Mouse (Mus musculus) heart, embryonic 15.5 days (tissue): ENCODE results near the gene Olfr282. TPM values are rescaled to one million over a fixed set of nuclear protein-coding genes. Genes with fewer than 3 reads are reported as not detected.
"Not testable (repeated sequence)": the region's sequence is repeated elsewhere in the genome, so short reads cannot be mapped to it uniquely, and the experiment has no call there.

ENCODE experiments used
- ATAC-seq: fragments of 200-750 bp; cut with Nextera tagmentation; replicated peaks from 2 replicates; pipeline ENCODE4 v1.8.0; 2017; ENCODE audit warnings: low read depth, moderate TSS enrichment; ENCODE audit not compliant: insufficient number of reproducible peaks, insufficient read depth, low FRiP score
- H3K27ac ChIP-seq: fragments of 300-500 bp; sonication (generic); 2 replicates; pipeline ENCODE4 v1.5.1; 2015; ENCODE audit warnings: mild to moderate bottlenecking, inconsistent platforms
- H3K27me3 ChIP-seq: fragments of 300-500 bp; sonication (generic); 2 replicates; pipeline ENCODE4 v1.6.1; 2015; ENCODE audit warnings: inconsistent platforms
- H3K36me3 ChIP-seq: fragments of 300-500 bp; sonication (generic); 2 replicates; pipeline ENCODE4 v1.6.1; 2015; ENCODE audit warnings: mild to moderate bottlenecking, inconsistent platforms
- H3K4me1 ChIP-seq: fragments of 300-500 bp; sonication (generic); replicated peaks from 2 replicates; pipeline ENCODE4 v1.6.1; 2015; ENCODE audit warnings: inconsistent platforms
- H3K4me2 ChIP-seq: fragments of 300-500 bp; sonication (generic); 2 replicates; pipeline ENCODE4 v1.6.1; 2015; ENCODE audit warnings: inconsistent platforms, mild to moderate bottlenecking, moderate library complexity
- H3K4me3 ChIP-seq: fragments of 300-500 bp; sonication (generic); 2 replicates; pipeline ENCODE4 v1.5.1; 2015; ENCODE audit warnings: mild to moderate bottlenecking, inconsistent platforms
- H3K9ac ChIP-seq: fragments of 300-500 bp; sonication (generic); 2 replicates; pipeline ENCODE4 v1.6.1; 2015; ENCODE audit warnings: mild to moderate bottlenecking, inconsistent platforms
- H3K9me3 ChIP-seq: fragments of 300-500 bp; sonication (generic); replicated peaks from 2 replicates; pipeline ENCODE4 v1.6.1; 2016; ENCODE audit warnings: inconsistent platforms
- WGBS: fragments of 180-500 bp; shearing (Covaris S2); methylation state at CpG from one replicate; pipeline ENCODE4 v1.1.7; 2015; ENCODE audit warnings: mixed read lengths; 5-methylcytosine and 5-hydroxymethylcytosine counted together
- polyA plus RNA-seq: library from polyadenylated mRNA; unstranded; fragments of >200 nt; fragmentation: Nextera tagmentation; extraction: Ambion mirVana; gene quantifications from 2 replicates; pipeline ENCODE4 v1.2.1, GENCODE M21; 2015

The Olfr282 gene
- polyA plus RNA-seq, 1 experiment from 2014 or later: not detected

GRCm38 (mm10) chr15:98417285-98417684 is 13.7 kb upstream of the Olfr282 start:
- H3K4me2 ChIP-seq, H3K9ac ChIP-seq, H3K4me3 ChIP-seq, H3K27me3 ChIP-seq, H3K36me3 ChIP-seq, H3K9me3 ChIP-seq, H3K4me1 ChIP-seq, H3K27ac ChIP-seq, ATAC-seq: not testable (repeated sequence)
- WGBS: 49% methylated on average over 2 of the region's 3 CpGs

- no peak overlapping the region for H3K4me3 ChIP-seq
- no peaks in the 10 kb centered on the region for H3K9me3 ChIP-seq
- no peaks in the 10 kb centered on the region for H3K4me1 ChIP-seq
- no peak overlapping the region for H3K9ac ChIP-seq
- ATAC-seq: no peak
- no peak overlapping the region for H3K27ac ChIP-seq
- H3K27me3 ChIP-seq: no peaks in the 10 kb centered on the region
- H3K4me2 ChIP-seq: no peak overlapping the region
- no peaks in the 10 kb centered on the region for H3K36me3 ChIP-seq
- 66% methylated on average over 7 of the region's 7 CpGs for WGBS
These were observed 12.9 kb upstream of the Olfr282 start for GRCm38 (mm10) chr15:98418096-98418495.

GRCm38 (mm10) chr15:98420897-98421296 is 10.1 kb upstream of the Olfr282 start:
- no peaks in the 10 kb centered on the region for H3K4me1 ChIP-seq
- no peak for ATAC-seq
- no peak overlapping the region for H3K27ac ChIP-seq
- 49% methylated on average over 4 of the region's 4 CpGs for WGBS
- no peak overlapping the region for H3K4me3 ChIP-seq
- H3K27me3 ChIP-seq: no peaks in the 10 kb centered on the region
- no peak overlapping the region for H3K9ac ChIP-seq
- H3K9me3 ChIP-seq: no peaks in the 10 kb centered on the region
- no peaks in the 10 kb centered on the region for H3K36me3 ChIP-seq
- H3K4me2 ChIP-seq: no peak overlapping the region

GRCm38 (mm10) chr15:98424326-98424725 is 6.7 kb upstream of the Olfr282 start:
- H3K9me3 ChIP-seq: no peaks in the 10 kb centered on the region
- H3K4me3 ChIP-seq: no peak overlapping the region
- WGBS: 71% methylated on average over 14 of the region's 14 CpGs
- H3K27ac ChIP-seq: no peak overlapping the region
- no peak overlapping the region for H3K9ac ChIP-seq
- ATAC-seq: no peak
- no peak overlapping the region for H3K4me2 ChIP-seq
- no peaks in the 10 kb centered on the region for H3K36me3 ChIP-seq
- no peaks in the 10 kb centered on the region for H3K4me1 ChIP-seq
- no peaks in the 10 kb centered on the region for H3K27me3 ChIP-seq

DNA sequence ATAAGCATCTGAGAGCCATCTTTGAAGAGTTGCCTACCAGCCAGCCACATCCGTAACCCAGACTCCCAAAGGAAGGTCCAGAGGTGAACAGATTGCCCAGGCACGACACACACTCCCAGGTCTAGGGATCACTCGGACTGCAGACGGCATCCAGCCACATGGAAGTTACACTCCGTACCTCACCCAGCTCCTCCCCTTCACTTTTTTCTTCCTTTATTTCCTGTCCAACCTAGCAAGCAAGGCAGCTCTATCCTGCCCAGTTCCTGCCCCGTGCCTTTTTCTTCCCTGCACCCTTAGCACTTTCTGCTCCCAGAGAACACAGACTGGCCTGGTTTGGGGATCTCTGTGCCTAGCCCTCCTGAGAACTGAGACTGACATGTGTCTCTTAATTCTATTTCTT is 6.3 kb upstream of the Olfr282 start:
- no peak overlapping the region for H3K27ac ChIP-seq
- no peak overlapping the region for H3K4me2 ChIP-seq
- H3K27me3 ChIP-seq: no peaks in the 10 kb centered on the region
- WGBS: 46% methylated on average over 6 of the region's 6 CpGs
- H3K9me3 ChIP-seq: no peaks in the 10 kb centered on the region
- no peak overlapping the region for H3K4me3 ChIP-seq
- no peaks in the 10 kb centered on the region for H3K36me3 ChIP-seq
- no peaks in the 10 kb centered on the region for H3K4me1 ChIP-seq
- ATAC-seq: no peak
- H3K9ac ChIP-seq: no peak overlapping the region

GRCm38 (mm10) chr15:98425188-98425587 is 5.8 kb upstream of the Olfr282 start:
- no peak overlapping the region for H3K4me3 ChIP-seq
- H3K4me2 ChIP-seq: no peak overlapping the region
- no peaks in the 10 kb centered on the region for H3K9me3 ChIP-seq
- H3K9ac ChIP-seq: no peak overlapping the region
- H3K27me3 ChIP-seq: no peaks in the 10 kb centered on the region
- ATAC-seq: no peak
- no peak overlapping the region for H3K27ac ChIP-seq
- H3K4me1 ChIP-seq: no peaks in the 10 kb centered on the region
- 79% methylated on average over 7 of the region's 7 CpGs for WGBS
- H3K36me3 ChIP-seq: no peaks in the 10 kb centered on the region

DNA sequence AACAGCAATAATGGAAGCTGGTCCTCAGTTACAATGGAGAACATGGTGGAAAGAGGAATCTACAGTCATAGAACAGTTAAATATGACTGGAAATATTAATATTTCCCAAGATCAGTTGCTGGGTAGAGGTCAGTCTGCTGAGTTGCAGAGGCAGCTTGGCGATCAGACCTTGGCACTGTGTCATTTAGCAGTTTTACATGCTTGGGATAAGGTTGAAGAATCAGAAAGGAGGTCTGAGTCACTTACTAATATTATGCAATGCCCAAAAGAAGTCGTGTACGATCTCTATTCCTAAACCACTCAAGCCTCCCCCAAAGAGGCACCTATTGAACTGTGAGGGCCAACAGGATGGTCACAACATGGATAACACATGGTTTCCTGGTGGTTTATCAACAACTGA is 13.5 kb downstream of the Olfr282 start:
- Histone ChIP-seq H3K4me2 (no peak overlapping the region), H3K27me3 (no peaks in the 10 kb centered on the region), H3K9ac (no peak overlapping the region), H3K4me3 (no peak overlapping the region), H3K9me3 (no peaks in the 10 kb centered on the region), H3K36me3 (no peaks in the 10 kb centered on the region), H3K4me1 (no peaks in the 10 kb centered on the region), H3K27ac (no peak overlapping the region)
- 73% methylated on average over 3 of the region's 3 CpGs for WGBS
- no peak for ATAC-seq

GRCm38 (mm10) chr15:98448521-98448920 is 17.5 kb downstream of the Olfr282 start:
- Histone ChIP-seq H3K27me3 (no peaks in the 10 kb centered on the region), H3K4me3 (no peak overlapping the region), H3K9ac (no peak overlapping the region), H3K4me2 (no peak overlapping the region), H3K4me1 (no peaks in the 10 kb centered on the region), H3K36me3 (no peaks in the 10 kb centered on the region), H3K9me3 (no peaks in the 10 kb centered on the region), H3K27ac (no peak overlapping the region)
- ATAC-seq: no peak
- 54% methylated on average over 4 of the region's 4 CpGs for WGBS

- Histone ChIP-seq H3K9me3 (no peaks in the 10 kb centered on the region), H3K27ac (no peak within 1 kb of the TSS), H3K36me3 (no peaks in the 10 kb centered on the region), H3K9ac (no peak within 1 kb of the TSS), H3K4me3 (no peak within 1 kb of the TSS), H3K4me1 (no peaks in the 10 kb centered on the region), H3K4me2 (no peak within 1 kb of the TSS), H3K27me3 (no peaks in the 10 kb centered on the region)
- 80% methylated on average over 7 of the region's 7 CpGs for WGBS
- no peak for ATAC-seq
These were observed 21.3 kb downstream of the Olfr282 start, which contains the start of gene Olfr281 for GRCm38 (mm10) chr15:98452288-98452687. Olfr281 (plus strand) TSS chr15:98452588.

- no peaks in the 10 kb centered on the region for H3K9me3 ChIP-seq
- no peaks in the 10 kb centered on the region for H3K4me1 ChIP-seq
- no peaks in the 10 kb centered on the region for H3K36me3 ChIP-seq
- WGBS: 84% methylated on average over 4 of the region's 4 CpGs
- H3K9ac ChIP-seq: no peak within 1 kb of the TSS
- no peak within 1 kb of the TSS for H3K4me3 ChIP-seq
- no peak for ATAC-seq
- H3K4me2 ChIP-seq: no peak within 1 kb of the TSS
- no peak within 1 kb of the TSS for H3K27ac ChIP-seq
- H3K27me3 ChIP-seq: no peaks in the 10 kb centered on the region
These were observed 38.6 kb downstream of the Olfr282 start, which contains the start of gene OR5BS1P for GRCm38 (mm10) chr15:98469596-98469995. OR5BS1P (plus strand) TSS chr15:98469896.

- WGBS: 84% methylated on average over 13 of the region's 13 CpGs
- Histone ChIP-seq H3K27me3 (no peaks in the 10 kb centered on the region), H3K4me1 (no peaks in the 10 kb centered on the region), H3K36me3 (no peaks in the 10 kb centered on the region), H3K4me2 (no peak overlapping the region), H3K27ac (no peak overlapping the region), H3K9me3 (no peaks in the 10 kb centered on the region), H3K4me3 (no peak overlapping the region), H3K9ac (no peak overlapping the region)
- no peak for ATAC-seq
These were observed 40.5 kb downstream of the Olfr282 start for GRCm38 (mm10) chr15:98471539-98471938.

- Histone ChIP-seq H3K27me3 (0 out of 2 replicates have a peak, but pooled peaks cover 3% of the 10 kb centered on the region), H3K27ac (no peak overlapping the region), H3K4me2 (no peak overlapping the region), H3K9ac (no peak overlapping the region), H3K4me3 (no peak overlapping the region), H3K9me3 (no peaks in the 10 kb centered on the region), H3K4me1 (no peaks in the 10 kb centered on the region), H3K36me3 (no peaks in the 10 kb centered on the region)
- no peak for ATAC-seq
- WGBS: 78% methylated on average over 10 of the region's 10 CpGs
These were observed 43.9 kb downstream of the Olfr282 start for GRCm38 (mm10) chr15:98474958-98475357.
